Mouse (Mus musculus): ENCODE results near the gene Cdk6. TPM values are rescaled to one million over a fixed set of nuclear protein-coding genes. Genes with fewer than 3 reads are reported as not detected.

Gene Cdk6
- polyA plus RNA-seq, 1 experiment from 2014 or later = 17.2 TPM

DNA sequence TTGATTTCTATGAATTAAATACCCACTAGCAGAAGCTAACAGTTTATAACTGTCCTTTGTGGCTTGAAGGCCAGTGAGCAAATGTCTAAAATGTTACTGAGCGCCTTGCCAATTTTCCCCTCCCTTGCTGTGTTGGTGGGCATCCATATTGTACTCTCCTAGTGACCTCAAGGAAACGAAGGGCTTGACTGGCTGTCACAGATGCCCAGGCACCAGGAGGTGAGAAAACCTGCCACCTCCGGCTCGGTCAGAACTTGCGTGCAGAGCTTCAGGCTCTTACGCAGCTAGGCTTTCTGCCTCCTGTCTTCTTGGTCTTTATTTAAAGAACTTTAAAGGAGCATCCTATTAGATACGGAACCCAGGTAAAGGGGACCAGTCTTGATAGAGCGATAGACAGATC lies 136.9 kb downstream of the Cdk6 start:
- ATAC-seq (no peak), DNase-seq (ENCODE audit: low spot score) (no peak)
- Histone ChIP-seq H3K4me3 (ENCODE audit: low read depth, low read length) (no peak overlapping the region), H3K27ac (ENCODE audit: low read depth, low read length) (no peak overlapping the region), H3K4me1 (ENCODE audit: control insufficient read depth, insufficient read depth, low read length) (no peaks in the 10 kb centered on the region), H3K36me3 (ENCODE audit: control insufficient read depth, insufficient read depth, low read length) (no peaks in the 10 kb centered on the region), H3K27me3 (replicated peaks; ENCODE audit: control insufficient read depth, insufficient read depth, low read length) (no peaks in the 10 kb centered on the region), H3K4me2 (ENCODE audit: low read length) (no peak overlapping the region), H3K9me3 (replicated peaks; ENCODE audit: control insufficient read depth, low read length) (no peaks in the 10 kb centered on the region), H3K9ac (ENCODE audit: low read length) (no peak overlapping the region)
- WGBS = 92% methylated on average over 8 of the region's 8 CpGs

DNA sequence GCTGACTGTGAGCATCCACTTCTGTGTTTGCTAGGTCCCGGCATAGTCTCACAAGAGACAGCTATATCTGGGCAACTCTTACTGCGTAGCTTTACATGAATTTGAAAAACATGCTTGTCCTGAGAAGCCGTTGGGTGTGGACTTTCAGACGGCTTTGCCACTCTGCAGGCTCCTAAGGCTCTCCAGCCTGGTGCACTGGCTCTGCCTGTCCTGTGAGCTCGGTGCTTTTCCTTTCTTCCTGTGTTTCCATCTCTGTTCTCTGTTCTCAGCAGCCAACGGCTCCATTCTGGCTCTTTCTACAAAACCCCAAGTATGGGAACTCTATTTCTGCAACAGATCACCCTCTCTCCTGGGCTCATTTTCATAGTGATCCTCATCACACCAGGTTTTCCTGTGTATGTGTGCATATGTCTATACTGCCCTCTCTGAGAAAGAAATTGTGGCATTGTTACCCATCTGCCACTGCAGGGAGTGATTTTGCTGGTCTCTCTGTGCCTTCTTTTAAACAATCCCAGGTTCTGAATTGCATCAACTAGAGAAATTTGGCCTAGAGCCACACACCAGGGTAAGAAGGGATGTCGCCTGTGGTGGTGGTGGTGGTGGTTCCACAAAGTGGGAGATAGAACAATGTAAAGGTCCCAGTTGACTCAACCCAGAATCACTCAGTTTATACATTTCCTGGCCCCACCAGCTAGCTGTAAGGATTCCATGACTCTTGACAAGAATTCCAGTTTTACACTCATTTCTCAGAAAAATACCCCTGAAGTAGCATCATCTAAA lies 137.9 kb downstream of the Cdk6 start:
- Histone ChIP-seq H3K4me1 (ENCODE audit: control insufficient read depth, insufficient read depth, low read length) (no peaks in the 10 kb centered on the region), H3K27me3 (replicated peaks; ENCODE audit: control insufficient read depth, insufficient read depth, low read length) (no peaks in the 10 kb centered on the region), H3K9me3 (replicated peaks; ENCODE audit: control insufficient read depth, low read length) (no peaks in the 10 kb centered on the region), H3K4me3 (ENCODE audit: low read depth, low read length) (no peak overlapping the region), H3K9ac (ENCODE audit: low read length) (no peak overlapping the region), H3K4me2 (ENCODE audit: low read length) (no peak overlapping the region), H3K27ac (ENCODE audit: low read depth, low read length) (no peak overlapping the region), H3K36me3 (ENCODE audit: control insufficient read depth, insufficient read depth, low read length) (no peaks in the 10 kb centered on the region)
- ATAC-seq (no peak), DNase-seq (ENCODE audit: low spot score) (no peak)
- WGBS = 93% methylated on average over 7 of the region's 7 CpGs

DNA sequence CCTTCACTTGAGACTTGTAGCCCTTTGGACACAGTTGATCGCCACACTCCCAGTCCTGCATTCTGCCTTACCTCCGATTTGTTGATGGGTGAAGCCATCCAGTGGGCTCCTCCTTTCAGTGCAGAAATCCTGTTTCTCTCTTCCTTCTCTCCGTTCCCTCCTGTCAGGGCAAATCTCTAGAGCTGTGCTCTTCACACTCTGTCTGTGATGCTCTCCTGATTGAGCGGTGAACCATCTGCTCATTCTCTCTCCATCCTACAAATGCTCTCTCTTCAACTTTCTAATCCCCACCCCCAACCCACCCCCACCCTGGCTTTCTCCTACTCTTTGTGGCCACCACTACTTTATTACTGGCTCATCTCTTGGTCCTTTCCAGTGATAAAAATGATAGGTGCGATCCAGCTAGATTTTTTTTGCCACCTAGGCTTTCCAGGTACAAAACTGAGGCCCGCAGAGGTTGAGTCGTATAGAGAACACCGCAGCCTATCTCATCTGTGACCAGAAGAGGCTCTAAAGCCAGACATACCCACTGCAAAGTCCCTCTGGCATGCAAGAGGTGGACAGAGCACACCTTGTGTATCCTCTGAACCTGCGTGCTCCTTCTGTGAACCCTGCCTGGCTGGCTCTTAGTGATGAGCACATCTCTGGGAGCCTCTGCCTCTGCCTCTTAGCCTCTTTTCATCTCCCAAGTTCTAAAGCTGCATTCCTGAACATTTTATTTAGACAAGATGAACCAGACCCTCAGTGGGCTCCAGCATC lies 139.5 kb downstream of the Cdk6 start:
- no peak for DNase-seq (ENCODE audit: low spot score)
- Histone ChIP-seq H3K27me3 (replicated peaks; ENCODE audit: control insufficient read depth, insufficient read depth, low read length) (no peaks in the 10 kb centered on the region), H3K9me3 (replicated peaks; ENCODE audit: control insufficient read depth, low read length) (no peaks in the 10 kb centered on the region), H3K4me3 (ENCODE audit: low read depth, low read length) (no peak overlapping the region), H3K36me3 (ENCODE audit: control insufficient read depth, insufficient read depth, low read length) (no peaks in the 10 kb centered on the region; the same call in 1 of the 2 replicates), H3K4me2 (ENCODE audit: low read length) (no peak overlapping the region), H3K27ac (ENCODE audit: low read depth, low read length) (no peak overlapping the region), H3K4me1 (ENCODE audit: control insufficient read depth, insufficient read depth, low read length) (no peaks in the 10 kb centered on the region), H3K9ac (ENCODE audit: low read length) (no peak overlapping the region)
- WGBS = 91% methylated on average over 9 of the region's 9 CpGs
- peak; percentile 37; the same call in 1 of the 2 replicates for ATAC-seq

DNA sequence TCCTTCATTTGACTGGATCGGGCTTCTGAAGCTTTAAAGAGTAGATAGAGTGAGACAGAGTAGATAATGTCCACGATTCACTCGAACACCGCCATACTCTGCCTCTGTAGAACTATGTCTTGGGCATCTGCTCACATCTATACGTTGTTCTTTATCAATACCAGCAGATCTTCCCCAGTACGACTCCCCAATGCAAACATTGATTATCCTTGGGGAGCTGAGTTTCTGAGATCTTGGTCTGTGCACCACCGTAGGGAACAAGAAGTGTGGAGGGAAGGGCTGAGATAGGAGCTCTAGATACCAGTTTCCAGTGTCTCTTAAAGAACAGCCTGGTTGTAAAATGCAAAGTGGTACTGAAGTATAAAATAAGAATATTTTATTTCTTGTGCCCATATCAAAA lies 141.2 kb downstream of the Cdk6 start:
- DNase-seq (ENCODE audit: low spot score) (no peak), ATAC-seq (no peak)
- Histone ChIP-seq H3K36me3 (ENCODE audit: control insufficient read depth, insufficient read depth, low read length) (no peaks in the 10 kb centered on the region; the same call in 1 of the 2 replicates), H3K4me2 (ENCODE audit: low read length) (no peak overlapping the region), H3K4me3 (ENCODE audit: low read depth, low read length) (no peak overlapping the region), H3K4me1 (ENCODE audit: control insufficient read depth, insufficient read depth, low read length) (no peaks in the 10 kb centered on the region), H3K9ac (ENCODE audit: low read length) (no peak overlapping the region), H3K27me3 (replicated peaks; ENCODE audit: control insufficient read depth, insufficient read depth, low read length) (no peaks in the 10 kb centered on the region), H3K27ac (ENCODE audit: low read depth, low read length) (no peak overlapping the region), H3K9me3 (replicated peaks; ENCODE audit: control insufficient read depth, low read length) (no peaks in the 10 kb centered on the region)
- 96% methylated on average over 7 of the region's 7 CpGs for WGBS

DNA sequence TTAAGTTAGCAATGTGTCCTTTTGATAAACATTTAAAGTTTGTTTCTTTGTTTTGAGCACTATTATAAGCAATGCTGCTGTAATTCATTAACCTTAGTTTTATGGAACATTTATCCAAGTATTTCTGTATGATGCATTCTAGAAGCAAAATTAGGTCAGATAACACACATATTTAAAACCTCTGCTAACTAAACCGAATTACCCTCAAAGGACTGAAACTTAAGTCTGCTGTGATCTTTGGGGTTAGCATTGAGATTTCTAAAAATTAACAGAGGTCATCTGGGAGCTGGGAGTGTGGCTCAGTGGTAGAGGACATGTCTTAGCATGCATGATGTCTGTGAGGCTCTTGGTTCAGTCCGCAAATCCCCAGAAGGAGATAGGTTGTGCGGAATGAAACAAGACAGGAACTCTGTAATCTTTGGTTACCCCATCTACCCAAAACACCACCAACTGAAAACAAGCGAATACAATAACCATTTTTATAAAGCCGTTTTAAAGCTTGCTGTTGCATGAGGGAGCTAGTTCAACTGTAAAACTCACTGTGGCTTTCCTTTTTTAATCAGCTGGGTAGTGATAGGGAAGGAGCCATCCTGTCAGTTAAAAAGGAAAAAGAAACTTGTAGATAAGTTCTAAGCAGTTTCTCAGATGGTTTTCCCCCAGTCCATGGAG lies 141.9 kb downstream of the Cdk6 start:
- no peaks in the 10 kb centered on the region; the same call in 1 of the 2 replicates for H3K36me3 ChIP-seq (ENCODE audit: control insufficient read depth, insufficient read depth, low read length)
- H3K27ac ChIP-seq (ENCODE audit: low read depth, low read length) = no peak overlapping the region
- H3K9ac ChIP-seq (ENCODE audit: low read length) = no peak overlapping the region
- H3K4me3 ChIP-seq (ENCODE audit: low read depth, low read length) = no peak overlapping the region
- no peak for DNase-seq (ENCODE audit: low spot score)
- no peaks in the 10 kb centered on the region for H3K9me3 ChIP-seq (replicated peaks; ENCODE audit: control insufficient read depth, low read length)
- no peak for ATAC-seq
- no peak overlapping the region for H3K4me2 ChIP-seq (ENCODE audit: low read length)
- no peaks in the 10 kb centered on the region for H3K4me1 ChIP-seq (ENCODE audit: control insufficient read depth, insufficient read depth, low read length)
- H3K27me3 ChIP-seq (replicated peaks; ENCODE audit: control insufficient read depth, insufficient read depth, low read length) = no peaks in the 10 kb centered on the region
- 95% methylated on average over 5 of the region's 5 CpGs for WGBS

DNA sequence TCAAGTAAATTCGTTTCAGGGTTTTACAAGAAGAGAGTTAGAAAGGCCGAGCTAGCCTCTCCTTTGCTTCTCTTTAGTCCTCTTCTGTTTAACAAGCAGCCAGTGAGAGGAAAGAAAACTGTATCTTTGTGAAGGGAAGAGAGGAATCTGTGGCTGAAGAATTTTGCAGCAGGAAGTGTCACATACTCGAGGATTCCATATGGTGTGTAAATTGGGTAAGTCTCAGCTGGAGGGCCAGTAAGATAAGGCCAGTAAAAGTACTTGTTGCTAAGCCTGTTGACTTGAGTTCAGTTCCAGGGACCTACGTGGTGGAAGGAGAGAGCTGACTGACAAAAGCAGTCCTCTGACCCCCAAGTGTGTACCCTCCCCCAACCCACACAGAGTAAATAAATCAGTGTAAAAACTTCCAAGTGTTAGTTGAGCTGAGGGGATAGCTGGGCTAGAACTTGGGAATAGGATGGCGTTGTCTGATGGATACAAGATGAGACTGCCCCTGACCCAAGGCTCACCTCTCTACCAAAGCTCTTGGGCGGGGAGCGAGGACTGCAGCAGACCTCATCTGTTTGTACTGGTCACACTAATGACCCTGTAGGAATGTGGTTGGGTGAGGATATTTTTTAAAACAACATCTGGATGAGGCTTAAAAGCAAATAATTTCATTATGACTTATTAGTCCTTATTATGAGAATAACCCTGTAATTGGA lies 145.4 kb downstream of the Cdk6 start:
- no peak overlapping the region for H3K4me3 ChIP-seq (ENCODE audit: low read depth, low read length)
- no peaks in the 10 kb centered on the region; the same call in 1 of the 2 replicates for H3K36me3 ChIP-seq (ENCODE audit: control insufficient read depth, insufficient read depth, low read length)
- no peak overlapping the region for H3K4me2 ChIP-seq (ENCODE audit: low read length)
- no peak for ATAC-seq
- H3K27ac ChIP-seq (ENCODE audit: low read depth, low read length) = no peak overlapping the region
- no peak for DNase-seq (ENCODE audit: low spot score)
- H3K9me3 ChIP-seq (replicated peaks; ENCODE audit: control insufficient read depth, low read length) = no peaks in the 10 kb centered on the region
- WGBS = 82% methylated on average over 7 of the region's 7 CpGs
- no peaks in the 10 kb centered on the region for H3K27me3 ChIP-seq (replicated peaks; ENCODE audit: control insufficient read depth, insufficient read depth, low read length)
- no peaks in the 10 kb centered on the region for H3K4me1 ChIP-seq (ENCODE audit: control insufficient read depth, insufficient read depth, low read length)
- no peak overlapping the region for H3K9ac ChIP-seq (ENCODE audit: low read length)

DNA sequence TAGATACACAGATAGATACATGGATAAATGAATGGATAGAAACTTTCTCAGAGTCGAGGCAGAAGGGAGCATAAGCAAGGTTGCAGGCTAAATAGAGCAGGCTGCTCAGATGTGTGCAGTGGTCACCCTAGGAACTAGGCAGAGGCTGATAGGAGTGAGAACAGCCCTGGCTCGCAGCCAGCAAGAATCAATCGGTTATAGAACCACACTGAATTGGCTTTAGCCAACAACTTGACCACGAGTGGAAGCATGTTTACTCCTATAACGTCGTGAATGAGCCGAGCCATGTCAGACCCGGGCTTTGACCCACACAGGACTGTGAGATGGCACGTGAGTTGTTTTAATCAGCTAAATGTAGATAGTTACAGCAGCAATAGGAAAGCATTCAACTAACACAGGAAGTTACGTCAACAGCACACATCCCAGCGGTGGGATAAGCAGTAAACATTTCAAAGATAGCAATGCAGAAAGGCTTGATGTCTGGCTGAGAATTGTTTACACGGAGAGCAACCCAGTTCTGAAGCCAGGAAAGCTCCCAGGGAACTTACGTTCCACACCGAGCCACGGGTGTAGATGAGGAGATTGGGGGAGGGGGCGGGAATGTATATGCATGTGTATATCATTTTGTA lies 147.0 kb downstream of the Cdk6 start:
- ATAC-seq = no peak
- WGBS = 87% methylated on average over 16 of the region's 16 CpGs

DNA sequence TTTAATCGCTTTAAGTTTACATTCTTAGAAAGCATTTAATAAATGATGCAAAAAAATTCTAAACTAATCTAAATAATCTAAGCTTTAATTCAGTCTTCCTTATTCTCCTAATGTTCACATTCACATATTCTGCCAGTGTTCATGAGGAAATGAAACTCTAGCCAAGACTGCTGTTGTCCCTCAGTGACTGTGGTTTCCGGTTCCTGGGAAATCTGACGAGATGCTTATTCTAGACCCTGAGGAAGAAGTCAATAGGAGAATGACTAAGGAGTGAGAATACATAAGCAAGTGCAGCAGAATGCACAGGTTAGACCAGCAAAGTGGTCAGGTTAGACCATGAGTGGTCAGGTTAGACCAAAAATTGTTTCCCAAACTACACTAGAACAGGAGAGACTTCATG lies 149.1 kb downstream of the Cdk6 start:
- 93% methylated on average over 3 of the region's 3 CpGs for WGBS
- Histone ChIP-seq H3K36me3 (ENCODE audit: control insufficient read depth, insufficient read depth, low read length) (no peaks in the 10 kb centered on the region; the same call in 1 of the 2 replicates), H3K9ac (ENCODE audit: low read length) (no peak overlapping the region), H3K27ac (ENCODE audit: low read depth, low read length) (no peak overlapping the region), H3K9me3 (replicated peaks; ENCODE audit: control insufficient read depth, low read length) (no peaks in the 10 kb centered on the region), H3K4me3 (ENCODE audit: low read depth, low read length) (no peak overlapping the region), H3K4me1 (ENCODE audit: control insufficient read depth, insufficient read depth, low read length) (no peaks in the 10 kb centered on the region), H3K27me3 (replicated peaks; ENCODE audit: control insufficient read depth, insufficient read depth, low read length) (no peaks in the 10 kb centered on the region), H3K4me2 (ENCODE audit: low read length) (no peak overlapping the region)
- no peak for ATAC-seq
- DNase-seq (ENCODE audit: low spot score) = no peak

More for the DNA sequence above, 147.0 kb downstream of the Cdk6 start:
- DNase-seq (ENCODE audit: low spot score) = no peak
- no peak overlapping the region for H3K27ac ChIP-seq (ENCODE audit: low read depth, low read length)
- no peaks in the 10 kb centered on the region for H3K9me3 ChIP-seq (replicated peaks; ENCODE audit: control insufficient read depth, low read length)
- no peaks in the 10 kb centered on the region for H3K27me3 ChIP-seq (replicated peaks; ENCODE audit: control insufficient read depth, insufficient read depth, low read length)
- H3K36me3 ChIP-seq (ENCODE audit: control insufficient read depth, insufficient read depth, low read length) = no peaks in the 10 kb centered on the region; the same call in 1 of the 2 replicates
- H3K9ac ChIP-seq (ENCODE audit: low read length) = no peak overlapping the region
- H3K4me3 ChIP-seq (ENCODE audit: low read depth, low read length) = no peak overlapping the region
- no peaks in the 10 kb centered on the region for H3K4me1 ChIP-seq (ENCODE audit: control insufficient read depth, insufficient read depth, low read length)
- H3K4me2 ChIP-seq (ENCODE audit: low read length) = no peak overlapping the region

Data from forebrain, embryonic 14.5 days (tissue).